Mouse (Mus musculus) retina, adult 2 months (tissue): Measurements from ENCODE around the gene Mrpl17.
"Not testable (repeated sequence)": the region's sequence is repeated elsewhere in the genome, so short reads cannot be mapped to it uniquely, and the experiment has no call there.

Experiments used
- DNase-seq: peaks from one replicate; pipeline ENCODE4 v3.0.0-alpha.2; 2012; ENCODE audit warnings: low read depth, low spot score

The Mrpl17 gene

DNA sequence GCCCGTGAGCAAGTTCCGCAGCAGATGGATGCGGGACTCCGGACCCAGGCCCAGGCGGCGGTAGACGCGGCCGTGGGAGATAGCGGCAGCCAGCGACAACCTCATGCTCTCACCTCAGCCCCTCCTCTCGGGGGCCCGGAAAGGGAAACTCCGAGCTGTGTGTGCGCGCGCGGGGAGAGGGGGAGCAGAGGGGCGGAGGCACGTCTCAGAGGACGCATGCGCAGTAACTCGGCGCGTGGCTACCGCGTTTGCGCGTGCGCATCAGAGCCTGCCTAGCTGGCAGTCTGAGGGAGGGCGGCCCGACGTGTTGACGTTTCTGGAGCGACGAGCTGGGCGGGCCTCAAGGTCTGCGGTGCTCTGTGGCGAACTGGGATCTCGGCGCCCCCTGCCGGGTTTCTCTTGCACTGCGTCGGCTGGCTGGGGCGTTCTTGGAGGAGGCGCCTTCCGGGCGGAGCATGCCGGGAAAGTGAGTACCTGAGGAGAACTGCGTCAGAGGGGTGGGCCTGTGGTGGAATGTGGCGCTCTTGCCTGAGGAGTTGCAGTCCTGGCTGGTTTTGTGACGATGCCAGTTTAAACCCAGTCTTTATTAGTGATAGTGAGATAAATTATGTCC is at the start of gene Mrpl17:
Gene Mrpl17 (minus strand): TSS at position 223 of the 613 bp plus-strand sequence.
- DNase-seq, result peak; percentile 99

DNA sequence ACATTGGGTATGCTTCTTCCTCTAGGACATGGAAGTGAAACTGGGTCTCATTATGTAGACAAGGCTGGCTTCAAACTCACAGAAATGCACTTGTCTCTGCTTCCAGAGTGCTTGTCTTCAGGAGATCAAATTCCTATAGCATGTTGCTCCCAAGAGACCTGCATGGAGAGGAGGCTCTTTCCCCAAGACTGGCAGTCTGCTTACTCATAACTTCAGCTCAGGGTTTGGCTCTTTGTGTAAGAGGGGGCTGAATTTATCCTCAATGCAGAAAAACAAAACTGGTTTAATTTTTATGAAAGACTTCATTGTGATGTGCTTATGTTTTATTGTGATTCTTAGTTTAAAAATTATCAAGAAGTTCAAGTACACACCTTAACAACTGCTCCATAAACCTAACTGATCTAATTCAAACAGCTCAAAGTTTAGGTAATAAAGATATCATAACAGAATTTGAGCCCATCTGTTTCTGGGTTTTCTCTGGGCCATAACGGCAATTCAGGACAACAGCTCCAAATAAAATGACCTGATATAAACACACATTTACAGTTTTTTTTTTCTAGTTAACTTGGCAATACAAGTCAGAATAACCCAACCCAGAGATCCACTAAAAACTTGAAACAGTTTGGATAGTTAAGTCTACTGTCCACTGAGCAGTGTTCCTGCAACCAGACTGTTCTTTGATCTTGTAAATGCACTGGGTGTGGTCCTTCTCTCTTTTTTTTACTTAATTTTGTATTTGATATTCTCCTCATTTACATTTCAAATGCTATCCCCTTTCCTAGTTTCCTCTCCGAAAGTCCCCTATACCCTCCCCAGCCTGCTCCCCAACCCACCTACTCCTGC is 45.0 kb upstream of the Mrpl17 start:
- DNase-seq, result not testable (repeated sequence)

DNA sequence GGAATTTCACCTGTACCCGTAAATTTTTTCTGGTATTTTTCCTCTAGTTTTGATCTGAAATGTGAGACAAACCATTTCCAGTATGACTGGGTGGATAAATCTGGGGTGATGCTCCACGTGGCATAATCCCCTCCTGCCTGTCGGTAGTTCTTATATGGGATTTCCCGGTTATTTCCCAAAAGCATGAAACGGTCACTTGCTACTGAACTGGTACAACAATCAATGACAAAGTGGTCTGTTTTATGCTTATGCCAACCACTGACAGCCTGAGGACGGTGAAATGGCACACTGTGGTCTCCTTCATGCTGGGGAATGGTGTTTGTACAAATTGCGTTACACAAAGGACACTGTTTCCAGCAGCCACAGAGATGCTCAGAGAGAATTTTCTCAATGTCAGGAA is 13.4 kb upstream of the Mrpl17 start:
- DNase-seq, result no peak

DNA sequence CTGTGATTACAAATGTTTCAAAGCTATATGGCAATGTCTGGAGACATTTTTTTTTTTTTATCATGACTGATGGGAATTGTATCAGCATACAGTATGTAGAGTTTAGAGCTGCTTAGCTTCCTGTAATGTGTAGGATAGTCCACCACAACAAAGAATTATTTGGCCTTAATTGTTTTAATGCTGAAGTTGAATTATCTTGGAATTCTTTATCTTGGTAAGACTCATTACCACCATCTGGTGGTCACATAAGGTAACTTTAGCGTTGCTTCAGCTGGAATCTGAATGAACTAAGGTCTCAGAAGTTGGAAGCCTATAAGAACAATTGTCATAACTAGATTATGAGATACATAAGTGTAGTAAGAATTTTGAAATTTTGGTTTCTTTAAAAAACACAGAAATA is 7.6 kb upstream of the Mrpl17 start:
- DNase-seq, result peak; percentile 13

- DNase-seq, result no peak
Measured at GRCm38 (mm10) chr7:105816736-105817135, 5.8 kb upstream of the Mrpl17 start.

- no peak for DNase-seq
Measured at GRCm38 (mm10) chr7:105813326-105813725, 2.4 kb upstream of the Mrpl17 start.

DNA sequence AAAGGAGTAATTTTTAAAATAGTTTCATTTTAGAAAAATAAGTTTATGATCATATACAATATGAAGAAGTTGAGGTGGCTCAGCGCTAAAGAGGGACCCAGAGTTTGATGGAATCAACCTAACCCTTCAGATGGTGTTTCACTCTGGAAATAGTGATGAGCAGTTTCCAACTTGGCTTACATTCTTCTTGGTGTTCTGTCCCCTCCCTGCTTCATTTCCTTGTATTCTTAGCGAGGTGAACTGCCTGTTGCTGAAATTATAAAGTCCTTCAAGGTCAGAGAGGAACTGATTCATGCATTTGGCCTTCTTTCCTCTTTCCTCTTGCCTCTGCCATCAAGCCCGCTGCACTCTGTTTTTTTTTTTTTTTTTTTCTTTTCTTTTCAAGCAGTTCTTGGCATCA is 1.7 kb upstream of the Mrpl17 start:
- no peak for DNase-seq

DNA sequence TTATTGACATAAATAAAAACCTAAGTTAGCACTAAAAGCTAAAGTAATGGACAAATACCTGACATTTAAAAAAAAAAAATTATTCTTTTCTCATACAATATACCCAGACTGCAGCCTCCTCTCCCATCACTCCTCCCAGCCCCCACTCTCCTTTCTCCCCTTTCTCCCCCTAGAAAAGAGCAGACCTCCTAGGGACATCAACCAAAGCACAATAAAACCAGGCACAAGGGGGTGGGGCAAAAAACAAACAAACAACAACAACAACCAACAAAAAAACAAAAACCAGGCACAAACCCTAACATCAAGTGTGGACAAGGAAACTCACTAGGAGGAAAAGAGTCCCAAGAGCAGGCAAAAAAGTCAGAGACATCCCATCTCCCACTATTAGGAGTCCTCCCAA is 617 bp upstream of the Mrpl17 start:
- no peak for DNase-seq

DNA sequence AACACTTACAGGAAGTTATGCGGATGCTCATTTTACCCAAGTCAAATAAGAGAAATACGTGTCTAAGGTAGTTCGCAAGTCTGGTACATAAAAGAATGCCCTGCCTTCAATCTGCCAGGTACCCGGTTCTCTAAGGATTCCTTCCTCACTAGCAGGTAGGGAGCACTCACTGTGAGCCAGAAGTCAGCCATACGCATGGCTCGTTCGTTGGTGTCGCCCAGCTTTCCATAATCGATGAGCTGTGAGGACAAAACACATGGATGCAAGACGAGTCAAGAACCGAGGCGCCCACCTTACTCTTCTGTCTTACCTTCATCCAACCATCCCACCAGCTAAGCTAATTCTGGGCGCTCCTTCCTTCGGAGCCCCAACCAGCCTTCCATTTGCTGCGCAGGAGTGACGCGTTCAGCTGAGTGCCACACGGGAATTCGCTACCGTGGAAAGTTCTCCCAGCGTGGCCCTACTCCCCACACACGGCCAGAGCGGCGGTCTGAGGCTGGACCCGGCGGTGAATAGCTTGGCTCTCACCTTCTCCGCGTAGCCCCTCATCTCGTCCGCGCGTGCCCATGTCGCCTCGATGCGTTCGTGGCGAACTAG is 521 bp downstream of the Mrpl17 start:
- DNase-seq, result peak; percentile 9

DNA sequence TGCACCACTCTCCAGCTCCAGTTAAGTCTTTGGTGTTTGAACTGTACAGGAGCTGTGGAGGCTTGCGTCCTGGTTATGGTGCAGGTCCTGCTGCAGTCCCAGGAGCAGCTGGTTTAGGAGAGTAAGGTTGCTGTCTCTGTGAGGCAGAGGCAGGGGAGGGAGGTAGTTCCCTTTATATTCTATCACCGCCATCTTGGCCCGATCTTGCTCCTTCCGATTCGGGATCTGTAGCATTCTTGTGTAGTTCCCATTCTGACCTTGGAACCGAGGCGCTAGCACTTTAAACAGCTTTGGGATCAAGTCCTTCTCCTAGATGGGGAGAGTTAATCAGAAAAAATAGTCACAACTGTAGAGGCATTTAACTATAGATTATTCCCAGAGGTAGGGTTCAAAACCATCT is 1.1 kb downstream of the Mrpl17 start:
- no peak for DNase-seq

- no peak for DNase-seq
Measured at GRCm38 (mm10) chr7:105808385-105808784, 2.5 kb downstream of the Mrpl17 start.

- DNase-seq, result no peak
Measured at GRCm38 (mm10) chr7:105806716-105807115, 4.2 kb downstream of the Mrpl17 start.

DNA sequence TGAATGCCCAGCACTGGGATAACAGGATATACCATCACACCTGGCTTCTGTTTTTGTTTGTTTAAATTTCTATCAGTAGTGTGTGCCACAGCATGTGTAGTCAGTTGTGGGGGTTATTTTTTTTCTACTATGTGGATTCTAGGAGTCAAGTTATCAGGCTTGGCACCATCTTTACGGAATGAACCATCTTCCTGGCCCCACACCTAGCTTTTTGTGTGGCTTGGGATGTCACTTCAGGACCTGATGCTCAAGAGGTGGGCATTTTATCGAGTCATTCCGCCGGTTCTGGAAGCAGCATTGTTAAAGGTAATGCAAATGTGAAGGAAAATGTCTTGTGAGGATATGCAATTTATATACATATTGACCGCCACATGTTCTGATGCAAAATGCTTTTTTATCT is 4.8 kb downstream of the Mrpl17 start:
- no peak for DNase-seq

DNA sequence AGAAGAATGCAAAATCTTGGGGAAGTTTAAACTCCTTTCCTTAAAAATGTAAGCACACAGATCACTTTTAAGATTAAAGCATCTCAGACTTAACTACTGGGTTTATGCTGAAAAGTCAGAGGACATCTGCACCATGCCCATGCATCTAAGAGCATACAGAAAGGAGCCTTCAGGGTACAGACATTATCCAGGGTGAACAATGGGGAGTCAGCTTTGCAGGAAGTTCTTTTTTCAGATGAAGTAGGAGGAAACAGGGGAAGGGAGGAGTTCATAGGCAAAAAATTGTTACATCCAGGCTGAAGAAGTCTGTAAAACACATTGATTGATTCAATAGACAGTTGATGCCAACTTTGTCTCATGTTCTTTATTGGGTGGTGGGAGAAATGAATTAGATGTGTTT is 7.5 kb downstream of the Mrpl17 start:
- no peak for DNase-seq

DNA sequence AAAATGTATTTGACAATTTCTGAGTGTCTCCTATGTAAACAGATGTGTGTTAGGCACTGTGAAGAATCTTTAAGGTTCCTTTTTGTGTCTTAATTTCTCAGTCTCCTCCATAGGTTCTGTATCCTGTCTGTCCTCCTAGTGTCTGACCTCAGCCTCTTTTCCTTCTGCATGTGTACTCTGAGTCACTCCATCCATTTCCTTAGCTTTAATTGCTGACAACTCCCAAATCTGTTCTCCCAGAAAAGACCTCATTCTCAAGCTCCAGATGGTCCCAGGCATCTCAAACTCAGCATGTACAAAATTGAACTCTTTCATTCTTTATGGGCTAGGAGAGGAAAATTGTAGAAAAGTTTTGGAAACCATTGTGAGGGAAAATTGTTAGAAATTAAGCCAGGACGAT is 8.1 kb downstream of the Mrpl17 start:
- no peak for DNase-seq

DNA sequence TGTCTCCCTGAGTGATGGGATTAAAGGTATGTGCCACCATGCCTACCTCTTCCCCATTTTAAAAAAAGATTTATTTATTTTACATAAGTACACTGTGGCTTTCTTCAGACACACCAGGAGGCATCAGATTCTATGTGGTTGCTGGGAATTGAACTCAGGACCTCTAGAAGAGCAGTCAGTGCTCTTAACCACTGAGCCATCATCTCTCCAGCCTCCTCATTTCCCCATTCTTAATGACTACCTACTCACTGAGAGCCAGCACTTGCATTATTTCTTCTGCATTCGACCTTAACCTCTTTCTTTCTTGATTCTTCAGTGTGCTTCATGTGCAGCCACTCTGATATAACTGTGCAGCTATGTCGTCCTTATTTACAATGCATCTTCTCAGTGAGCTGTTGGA is 8.6 kb downstream of the Mrpl17 start:
- DNase-seq, result no peak

- DNase-seq, result no peak
Measured at GRCm38 (mm10) chr7:105796972-105797371, 13.9 kb downstream of the Mrpl17 start.

GRCm38 (mm10) chr7:105795759-105796366 is 15.0 kb downstream of the Mrpl17 start:
- DNase-seq, result no peak

GRCm38 (mm10) chr7:105793701-105794100 is 17.2 kb downstream of the Mrpl17 start:
- no peak for DNase-seq

DNA sequence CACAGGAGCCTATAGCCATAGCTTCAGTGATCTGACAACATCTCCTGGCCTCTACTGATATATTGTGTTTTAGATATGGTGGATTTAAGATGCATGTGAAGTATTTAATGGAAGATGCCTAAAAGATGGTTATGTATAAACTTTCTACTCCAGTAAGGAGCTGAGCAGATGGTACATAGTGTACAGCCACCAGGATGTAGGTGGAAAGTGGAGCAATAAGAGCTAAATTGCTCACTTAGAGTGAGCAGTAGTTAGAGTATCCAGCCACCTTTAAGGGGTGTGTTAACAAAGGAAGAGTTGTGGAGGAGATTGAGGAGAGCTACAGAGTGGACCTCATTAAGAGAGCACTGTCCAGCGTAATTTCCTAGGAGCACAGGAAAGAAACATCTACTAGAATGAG is 19.8 kb downstream of the Mrpl17 start:
- no peak for DNase-seq

GRCm38 (mm10) chr7:105787285-105788140 is 23.4 kb downstream of the Mrpl17 start, which contains the start of gene Dchs1:
Dchs1 (minus strand) TSS chr7:105787654.
- DNase-seq, result no peak
